Mouse (Mus musculus) midbrain, embryonic 15.5 days (tissue): Measurements from ENCODE around the gene Cd247. TPM values are rescaled to one million over a fixed set of nuclear protein-coding genes. Genes with fewer than 3 reads are reported as not detected.
A peak's percentile ranks its signal among the peaks of the same experiment; 100 is the strongest.

Source experiments
- ATAC-seq: fragments of 200-750 bp; cut with Nextera tagmentation; replicated peaks from 2 replicates; pipeline ENCODE4 v1.8.0; 2017; ENCODE audit warnings: moderate TSS enrichment
- H3K27ac ChIP-seq: fragments of 300-500 bp; sonication (generic); 2 replicates; pipeline ENCODE4 v1.5.1; 2015; ENCODE audit warnings: mild to moderate bottlenecking, inconsistent platforms
- H3K27me3 ChIP-seq: fragments of 300-500 bp; sonication (generic); replicated peaks from 2 replicates; pipeline ENCODE4 v1.6.1; 2015; ENCODE audit warnings: inconsistent platforms
- H3K36me3 ChIP-seq: fragments of 300-500 bp; sonication (generic); replicated peaks from 2 replicates; pipeline ENCODE4 v1.6.1; 2015; ENCODE audit warnings: inconsistent platforms
- H3K4me1 ChIP-seq: fragments of 300-500 bp; sonication (generic); 2 replicates; pipeline ENCODE4 v1.6.1; 2015; ENCODE audit warnings: inconsistent platforms
- H3K4me2 ChIP-seq: fragments of 300-500 bp; sonication (generic); 2 replicates; pipeline ENCODE4 v1.6.1; 2015; ENCODE audit warnings: inconsistent platforms, mild to moderate bottlenecking, moderate library complexity
- H3K4me3 ChIP-seq: fragments of 300-500 bp; sonication (generic); 2 replicates; pipeline ENCODE4 v1.5.1; 2015; ENCODE audit warnings: mild to moderate bottlenecking, inconsistent platforms
- H3K9ac ChIP-seq: fragments of 300-500 bp; sonication (generic); 2 replicates; pipeline ENCODE4 v1.6.1; 2015; ENCODE audit warnings: mild to moderate bottlenecking, inconsistent platforms
- H3K9me3 ChIP-seq: fragments of 300-500 bp; sonication (generic); 2 replicates; pipeline ENCODE4 v1.6.1; 2016; ENCODE audit warnings: inconsistent platforms
- WGBS: fragments of 180-500 bp; shearing (Covaris S2); methylation state at CpG from one replicate; pipeline ENCODE4 v1.1.7; 2015; ENCODE audit warnings: mixed read lengths; 5-methylcytosine and 5-hydroxymethylcytosine counted together
- polyA plus RNA-seq: library from polyadenylated mRNA; unstranded; fragments of >200 nt; fragmentation: Nextera tagmentation; extraction: Ambion mirVana; gene quantifications from 2 replicates; pipeline ENCODE4 v1.2.1, GENCODE M21; 2015

Gene Cd247
- polyA plus RNA-seq, 1 experiment from 2014 or later = 1.1 TPM

DNA sequence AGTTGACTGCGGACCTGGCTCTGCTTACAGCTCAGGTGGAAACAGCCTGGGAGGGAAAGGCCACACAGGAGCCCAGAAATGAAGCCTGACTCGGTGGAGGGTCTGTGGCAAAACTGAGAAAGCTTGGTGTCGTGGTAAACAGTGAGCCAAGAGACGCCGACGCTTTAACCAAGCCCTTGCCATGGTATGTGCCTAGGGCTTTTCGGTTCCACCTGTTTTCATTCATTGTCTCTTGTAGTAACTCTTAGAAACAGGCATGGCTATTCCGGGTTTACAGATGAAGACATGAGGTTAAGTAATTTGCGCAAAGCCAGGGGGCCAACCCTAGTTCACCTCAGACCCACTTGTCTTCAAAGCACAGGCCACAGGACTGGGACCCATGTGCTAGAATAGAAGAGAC lies 23.9 kb upstream of the Cd247 start:
- no peak for ATAC-seq
- Histone ChIP-seq H3K36me3 (no peaks in the 10 kb centered on the region), H3K9me3 (no peaks in the 10 kb centered on the region), H3K4me2 (peak overlapping the region; percentile 94), H3K27ac (no peak overlapping the region), H3K4me3 (peak overlapping the region; percentile 68), H3K27me3 (peaks cover 10% of the 10 kb centered on the region), H3K9ac (peak overlapping the region; percentile 56; the same call in 1 of the 2 replicates), H3K4me1 (peaks cover 18% of the 10 kb centered on the region)
- WGBS = 59% methylated on average over 9 of the region's 9 CpGs

DNA sequence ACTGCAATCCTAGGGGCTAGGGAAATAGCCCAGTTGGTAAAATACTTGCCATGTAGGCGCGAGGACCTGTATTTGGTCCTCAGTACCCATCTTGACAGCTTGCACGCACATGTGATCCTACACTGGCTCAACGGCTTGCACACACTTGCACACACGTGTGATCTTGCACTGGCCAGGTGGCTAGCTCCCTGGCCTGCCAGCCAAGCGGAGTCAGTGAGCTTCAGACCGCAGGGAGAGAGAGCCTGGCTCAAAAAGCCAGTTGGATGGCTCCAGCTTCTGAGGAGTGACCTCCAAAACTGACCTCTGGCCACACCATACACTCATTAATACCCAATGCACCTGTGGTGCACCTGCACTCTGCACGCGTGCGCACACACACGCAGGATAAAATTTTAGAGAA lies 23.4 kb upstream of the Cd247 start:
- peak overlapping the region; percentile 94; the same call in 1 of the 2 replicates for H3K4me2 ChIP-seq
- no peak for ATAC-seq
- WGBS = 91% methylated on average over 11 of the region's 11 CpGs
- no peaks in the 10 kb centered on the region for H3K36me3 ChIP-seq
- peaks cover 18% of the 10 kb centered on the region for H3K4me1 ChIP-seq
- no peaks in the 10 kb centered on the region for H3K9me3 ChIP-seq
- no peak overlapping the region for H3K27ac ChIP-seq
- peaks cover 10% of the 10 kb centered on the region for H3K27me3 ChIP-seq
- no peak overlapping the region for H3K4me3 ChIP-seq
- no peak overlapping the region for H3K9ac ChIP-seq

DNA sequence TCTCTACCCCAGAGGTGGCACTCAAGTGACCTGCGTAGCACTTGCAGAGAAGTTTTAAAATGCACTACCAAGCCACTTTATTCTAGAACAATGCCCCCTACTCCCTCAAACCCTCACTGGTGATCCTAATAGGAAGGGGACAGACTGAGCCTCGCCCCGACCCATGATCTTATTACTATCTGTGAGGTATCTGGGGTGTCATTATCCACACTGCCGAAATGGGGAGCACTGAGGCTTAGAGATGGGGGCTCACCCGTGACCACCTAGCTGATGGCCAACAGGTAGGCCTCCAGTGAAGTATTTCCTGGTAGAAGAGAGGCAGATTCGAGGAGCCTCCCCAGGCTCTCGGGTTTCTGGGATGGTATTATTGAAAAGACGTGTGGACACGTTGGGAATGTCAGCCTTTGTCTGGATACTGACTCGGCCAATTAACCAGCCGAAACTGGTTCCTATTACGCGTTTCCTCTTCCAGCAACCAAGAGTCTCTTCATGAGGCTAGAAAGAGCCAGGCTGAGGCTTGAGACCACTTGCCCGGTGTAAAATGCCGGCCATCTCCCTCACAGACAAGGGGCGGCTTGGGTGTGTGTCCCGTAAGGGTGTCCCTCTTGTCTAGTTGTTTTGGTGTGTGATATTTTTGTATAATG lies 22.7 kb upstream of the Cd247 start:
- H3K9me3 ChIP-seq = no peaks in the 10 kb centered on the region
- H3K4me2 ChIP-seq = no peak overlapping the region
- no peaks in the 10 kb centered on the region for H3K36me3 ChIP-seq
- no peak overlapping the region for H3K9ac ChIP-seq
- peaks cover 10% of the 10 kb centered on the region for H3K27me3 ChIP-seq
- H3K27ac ChIP-seq = no peak overlapping the region
- no peak for ATAC-seq
- WGBS = 84% methylated on average over 17 of the region's 17 CpGs
- peaks cover 18% of the 10 kb centered on the region for H3K4me1 ChIP-seq
- no peak overlapping the region for H3K4me3 ChIP-seq

DNA sequence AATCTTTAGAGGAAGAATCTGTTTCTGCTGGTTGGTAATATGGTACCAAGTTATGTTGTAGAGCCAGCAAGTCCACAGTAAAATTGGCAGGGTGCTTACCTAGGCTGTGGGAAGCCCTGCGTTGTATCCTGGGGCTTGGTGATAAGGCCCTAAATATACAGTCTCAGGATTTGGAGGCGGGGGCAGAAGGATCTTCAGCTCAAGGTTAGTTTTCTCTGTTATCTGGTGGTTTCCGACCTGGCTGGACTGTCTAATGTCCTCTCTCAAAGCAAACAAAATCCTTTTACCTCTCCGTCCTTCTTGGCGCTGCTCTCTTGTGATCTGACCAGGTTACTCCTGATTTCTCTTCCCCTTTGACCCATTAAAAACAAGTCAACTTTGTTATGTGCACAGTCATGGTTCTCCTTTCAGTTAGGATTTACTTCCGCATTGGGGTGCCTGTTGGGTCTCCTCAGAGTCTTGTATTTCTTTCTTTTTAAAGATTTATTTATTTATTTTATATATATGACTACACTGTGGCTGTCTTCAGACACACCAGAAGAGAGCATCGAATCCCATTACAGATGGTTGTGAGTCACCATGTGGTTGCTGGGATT lies 22.1 kb upstream of the Cd247 start:
- ATAC-seq = no peak
- Histone ChIP-seq H3K9ac (no peak overlapping the region), H3K9me3 (no peaks in the 10 kb centered on the region), H3K4me2 (no peak overlapping the region), H3K27me3 (peaks cover 10% of the 10 kb centered on the region), H3K27ac (no peak overlapping the region), H3K4me3 (no peak overlapping the region), H3K36me3 (no peaks in the 10 kb centered on the region), H3K4me1 (peaks cover 18% of the 10 kb centered on the region)
- 95% methylated on average over 7 of the region's 7 CpGs for WGBS

DNA sequence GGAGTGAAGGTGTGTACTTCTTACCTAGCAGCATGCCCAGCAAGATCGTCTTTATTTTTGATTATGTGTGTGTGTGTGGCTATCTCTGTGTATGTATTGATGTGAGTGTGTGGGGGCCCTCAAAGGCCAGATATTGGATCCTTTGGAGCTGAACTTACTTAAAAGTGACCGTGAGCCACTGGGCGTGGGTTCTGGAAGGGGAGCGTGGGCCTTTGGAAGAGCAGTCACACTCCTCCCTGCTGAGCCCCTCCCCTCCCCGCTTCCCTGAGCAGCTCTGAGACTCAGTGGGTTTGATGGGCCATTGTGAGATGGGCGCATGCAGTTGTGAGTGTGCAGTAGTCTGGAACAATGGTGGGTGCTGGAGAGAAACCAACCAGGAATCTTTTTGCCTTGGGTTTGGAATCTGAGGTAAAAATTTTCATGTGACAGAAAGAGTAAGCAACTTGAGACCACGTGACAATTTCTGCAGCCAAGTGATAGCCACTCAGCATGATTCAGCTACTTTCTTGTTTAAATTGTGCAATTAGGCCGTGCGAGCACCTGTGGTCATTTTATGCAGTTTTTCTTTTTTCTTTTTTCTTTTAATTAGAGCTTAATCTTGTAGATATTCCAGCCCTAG lies 19.5 kb upstream of the Cd247 start:
- Histone ChIP-seq H3K9me3 (no peaks in the 10 kb centered on the region), H3K9ac (no peak overlapping the region), H3K4me2 (no peak overlapping the region), H3K27ac (no peak overlapping the region), H3K4me1 (peaks cover 11% of the 10 kb centered on the region), H3K27me3 (peaks cover 10% of the 10 kb centered on the region), H3K4me3 (no peak overlapping the region), H3K36me3 (no peaks in the 10 kb centered on the region)
- WGBS = 81% methylated on average over 9 of the region's 9 CpGs
- ATAC-seq = no peak

DNA sequence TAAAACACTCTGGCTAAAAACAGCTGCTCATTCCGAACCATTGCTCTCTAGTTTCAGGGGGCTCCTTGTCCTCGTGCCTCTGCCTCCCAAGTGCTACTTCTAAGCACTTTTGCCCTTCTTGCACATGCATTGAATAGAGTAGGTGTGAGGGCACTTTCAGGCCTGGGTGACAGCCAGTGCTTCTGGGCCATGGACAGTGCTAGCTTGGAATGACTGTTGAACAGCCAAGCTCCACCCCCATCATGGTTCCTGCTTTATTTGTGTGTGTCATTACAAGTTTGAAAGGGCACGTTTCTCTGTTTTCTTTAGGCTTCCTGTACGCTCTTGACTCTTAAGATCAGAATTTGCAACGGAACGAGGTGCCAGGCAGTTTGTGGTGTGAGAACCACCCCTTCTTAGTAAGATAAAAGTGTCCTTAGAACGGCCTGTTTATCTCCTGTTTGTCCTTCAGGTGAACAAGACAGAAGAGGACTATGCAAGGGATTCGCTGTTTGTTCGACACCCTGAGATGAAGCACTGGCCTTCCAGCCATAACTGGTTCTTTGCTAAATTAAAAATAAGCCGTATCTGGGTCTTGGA lies 18.2 kb upstream of the Cd247 start:
- WGBS = 89% methylated on average over 10 of the region's 10 CpGs
- no peak overlapping the region for H3K4me3 ChIP-seq
- no peak for ATAC-seq

DNA sequence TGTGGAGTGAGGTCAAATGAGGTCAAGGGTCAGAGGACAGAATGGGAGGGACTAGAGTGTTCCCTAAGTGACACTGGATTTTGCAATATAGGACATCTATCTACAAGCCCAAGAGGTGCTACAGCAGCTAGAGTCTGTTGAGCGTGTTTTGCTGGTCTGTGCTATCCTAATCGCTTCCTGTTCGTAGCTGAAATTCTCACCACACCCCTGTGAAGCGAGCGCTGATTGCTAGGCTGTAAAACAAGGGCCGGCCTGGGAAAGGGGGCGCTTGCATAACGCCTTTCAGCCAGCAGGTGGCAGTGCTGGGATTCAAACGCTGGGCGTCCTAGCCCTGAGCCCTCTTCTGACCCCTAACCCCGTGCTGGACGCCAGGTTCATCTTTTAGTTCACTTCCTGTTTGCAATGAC lies 17.0 kb upstream of the Cd247 start:
- H3K27ac ChIP-seq = no peak overlapping the region
- peak overlapping the region; percentile 9; the same call in 1 of the 2 replicates for H3K4me2 ChIP-seq
- no peaks in the 10 kb centered on the region for H3K36me3 ChIP-seq
- H3K9me3 ChIP-seq = no peaks in the 10 kb centered on the region
- H3K4me1 ChIP-seq = no peaks in the 10 kb centered on the region
- no peak overlapping the region for H3K9ac ChIP-seq
- H3K27me3 ChIP-seq = 0 out of 2 replicates have a peak, but pooled peaks cover 2% of the 10 kb centered on the region
- 2% methylated on average over 12 of the region's 12 CpGs for WGBS
- ATAC-seq = no peak; the same call in 1 of the 2 replicates
- H3K4me3 ChIP-seq = no peak overlapping the region

More for the DNA sequence above, 18.2 kb upstream of the Cd247 start:
- Histone ChIP-seq H3K9me3 (no peaks in the 10 kb centered on the region), H3K4me1 (no peaks in the 10 kb centered on the region), H3K36me3 (no peaks in the 10 kb centered on the region), H3K4me2 (no peak overlapping the region), H3K27me3 (peaks cover 4% of the 10 kb centered on the region), H3K27ac (no peak overlapping the region), H3K9ac (no peak overlapping the region)

DNA sequence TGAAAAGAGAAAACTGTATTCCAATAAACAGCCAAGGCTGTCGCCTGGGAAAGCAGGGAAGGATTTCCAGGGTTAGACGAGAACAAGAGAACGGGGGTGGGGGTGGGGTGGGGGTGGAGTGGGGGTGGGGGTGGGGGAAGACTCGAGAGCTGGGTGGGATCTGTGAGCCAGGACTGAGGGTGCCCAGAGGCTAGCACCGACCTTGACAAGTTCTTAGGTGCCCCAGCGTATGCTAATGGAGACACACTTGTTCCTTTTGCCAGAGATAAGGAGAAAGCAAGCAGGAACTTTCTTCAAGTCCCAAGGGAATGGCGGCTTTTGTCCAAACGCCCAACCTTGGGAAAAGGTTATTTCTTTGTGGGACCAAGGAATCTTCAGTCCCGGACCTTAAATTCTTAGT lies 16.5 kb upstream of the Cd247 start:
- H3K9ac ChIP-seq = no peak overlapping the region
- no peak for ATAC-seq
- H3K27ac ChIP-seq = no peak overlapping the region
- no peak overlapping the region for H3K4me3 ChIP-seq
- H3K36me3 ChIP-seq = no peaks in the 10 kb centered on the region
- WGBS = 50% methylated on average over 9 of the region's 9 CpGs
- H3K27me3 ChIP-seq = peaks cover 4% of the 10 kb centered on the region; the same call in 1 of the 2 replicates
- H3K9me3 ChIP-seq = no peaks in the 10 kb centered on the region
- H3K4me1 ChIP-seq = no peaks in the 10 kb centered on the region
- H3K4me2 ChIP-seq = peak overlapping the region; percentile 9; the same call in 1 of the 2 replicates

DNA sequence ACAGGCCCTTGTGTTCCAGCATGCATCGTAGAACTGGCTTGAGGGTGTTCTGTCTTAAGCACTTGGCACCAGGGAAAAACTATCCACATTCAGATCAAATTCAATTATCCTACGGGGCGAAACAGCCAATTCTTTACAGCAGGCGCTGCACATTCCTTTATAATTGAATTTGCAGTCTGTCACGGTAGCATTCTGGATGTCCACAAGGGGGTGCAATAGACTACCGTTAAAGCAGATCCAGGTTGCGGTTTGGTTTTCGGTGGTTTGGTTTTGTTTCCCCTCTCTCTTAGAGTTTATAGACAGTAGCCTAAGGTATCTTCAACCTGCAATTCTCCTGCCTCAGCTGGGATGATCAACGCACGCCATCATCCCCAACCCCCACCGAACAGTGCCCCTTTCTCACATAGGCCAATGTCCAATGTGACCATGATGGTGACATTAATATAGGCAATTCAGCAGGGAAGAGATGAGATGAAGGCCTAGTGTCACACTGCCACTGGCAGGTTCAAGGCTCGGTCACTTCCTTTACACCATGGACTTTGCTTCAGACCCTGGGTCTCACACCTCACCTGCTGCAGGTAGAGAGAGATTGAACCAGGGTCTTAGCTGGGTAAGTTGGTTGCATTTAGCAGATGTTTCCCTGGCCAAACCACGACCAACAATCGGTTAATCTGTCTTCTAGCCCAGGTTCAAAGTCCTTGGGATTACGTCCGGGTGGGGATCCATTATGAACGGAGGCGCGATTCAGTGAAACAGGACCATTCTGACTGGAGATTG lies 12.8 kb upstream of the Cd247 start:
- Histone ChIP-seq H3K9me3 (no peaks in the 10 kb centered on the region), H3K4me1 (peaks cover 7% of the 10 kb centered on the region), H3K27me3 (peaks cover 23% of the 10 kb centered on the region), H3K4me3 (no peak overlapping the region), H3K9ac (no peak overlapping the region), H3K27ac (no peak overlapping the region), H3K4me2 (no peak overlapping the region), H3K36me3 (no peaks in the 10 kb centered on the region)
- WGBS = 41% methylated on average over 19 of the region's 19 CpGs
- ATAC-seq = 0 out of 2 replicates have a peak, but pooled peaks have one; percentile 18

DNA sequence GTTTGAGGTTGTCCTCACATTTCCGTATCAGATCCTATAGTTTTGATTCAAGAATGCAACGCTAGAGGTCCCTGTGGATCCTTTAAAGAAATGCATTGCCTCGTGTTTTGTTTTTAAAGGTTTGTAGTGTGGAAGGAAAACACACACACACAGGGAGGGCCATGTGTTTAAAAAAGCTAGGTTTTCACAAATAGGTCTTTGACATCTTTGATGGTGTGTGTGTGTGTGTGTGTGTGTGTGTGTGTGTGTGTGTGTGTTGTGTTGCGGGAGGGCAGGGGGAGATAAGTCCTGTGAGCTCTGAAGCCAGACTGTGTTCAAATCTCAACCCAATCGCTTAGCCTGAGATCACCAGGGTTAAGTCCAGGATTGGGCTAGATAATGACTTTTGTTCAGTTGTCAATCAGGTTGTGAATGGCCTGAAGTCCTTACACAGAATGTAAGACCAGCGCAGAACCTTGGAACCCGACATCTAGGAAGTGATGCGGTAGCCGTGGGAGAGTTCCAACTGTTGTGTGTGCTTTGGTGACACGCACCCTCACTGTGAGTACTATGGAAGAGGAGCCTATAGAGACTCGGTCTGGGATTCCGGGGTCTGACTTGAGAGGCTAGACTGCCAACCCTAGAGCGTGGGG lies 8.4 kb upstream of the Cd247 start:
- Histone ChIP-seq H3K4me2 (peak overlapping the region; percentile 49), H3K36me3 (no peaks in the 10 kb centered on the region), H3K4me1 (peaks cover 9% of the 10 kb centered on the region), H3K4me3 (peak overlapping the region; percentile 24), H3K9me3 (no peaks in the 10 kb centered on the region), H3K9ac (no peak overlapping the region), H3K27ac (no peak overlapping the region), H3K27me3 (peaks cover 23% of the 10 kb centered on the region)
- ATAC-seq = peak; percentile 60
- 3% methylated on average over 13 of the region's 13 CpGs for WGBS

DNA sequence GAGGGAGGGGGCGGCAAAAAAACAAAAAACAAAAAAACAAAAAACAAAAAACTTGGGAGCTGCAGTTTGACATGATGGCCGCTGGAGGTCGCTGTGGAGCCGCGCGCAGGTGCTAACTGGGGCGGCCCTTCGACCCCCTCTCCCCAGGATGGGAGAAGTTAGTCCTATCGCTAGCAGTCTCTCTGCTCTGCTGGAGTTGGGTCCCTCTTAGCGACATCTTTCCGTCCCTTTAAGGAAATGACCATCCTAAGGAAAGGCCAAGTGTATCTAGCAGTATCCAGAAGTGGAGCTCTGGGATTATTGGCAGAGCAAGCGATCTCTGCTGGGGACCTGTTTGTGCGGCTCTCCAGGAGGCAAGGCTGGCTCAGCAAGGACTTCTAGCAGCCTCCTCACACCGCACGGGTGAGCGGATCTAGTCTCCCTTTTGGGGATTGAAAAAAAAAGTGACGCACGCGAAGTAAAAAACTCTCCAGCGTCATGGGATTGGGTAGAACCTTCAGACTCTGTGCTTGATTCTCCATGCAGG lies 7.8 kb upstream of the Cd247 start:
- ATAC-seq = peak; percentile 68
- H3K27me3 ChIP-seq = peaks cover 23% of the 10 kb centered on the region
- 2% methylated on average over 20 of the region's 20 CpGs for WGBS
- peak overlapping the region; percentile 24 for H3K4me3 ChIP-seq
- H3K4me1 ChIP-seq = peaks cover 9% of the 10 kb centered on the region
- peak overlapping the region; percentile 15; the same call in 1 of the 2 replicates for H3K9ac ChIP-seq
- no peaks in the 10 kb centered on the region for H3K36me3 ChIP-seq
- no peaks in the 10 kb centered on the region for H3K9me3 ChIP-seq
- peak overlapping the region; percentile 49 for H3K4me2 ChIP-seq
- H3K27ac ChIP-seq = no peak overlapping the region
